Mouse (Mus musculus): ENCODE results near the gene Galnt9.

GRCm38 (mm10) chr5:110587467-110587866, 43.3 kb downstream of the Galnt9 start:
- TF ChIP-seq MAFK (IDR thresholded peaks at IDR 0.05; ENCODE audit: insufficient read depth, low read depth, low read length) (no peak), ZC3H11A (IDR thresholded peaks at IDR 0.05; ENCODE audit: borderline replicate concordance, low read depth, low read length) (no peak), CHD2 (IDR thresholded peaks at IDR 0.05; ENCODE audit: low read depth, low read length) (no peak), HCFC1 (IDR thresholded peaks at IDR 0.05; ENCODE audit: borderline replicate concordance, insufficient read depth, low read length) (no peak), ZNF384 (IDR thresholded peaks at IDR 0.05; ENCODE audit: low read depth, low read length) (no peak)
